ENCODE assay signal across 7 mouse cellular contexts in the genomic region with DNA sequence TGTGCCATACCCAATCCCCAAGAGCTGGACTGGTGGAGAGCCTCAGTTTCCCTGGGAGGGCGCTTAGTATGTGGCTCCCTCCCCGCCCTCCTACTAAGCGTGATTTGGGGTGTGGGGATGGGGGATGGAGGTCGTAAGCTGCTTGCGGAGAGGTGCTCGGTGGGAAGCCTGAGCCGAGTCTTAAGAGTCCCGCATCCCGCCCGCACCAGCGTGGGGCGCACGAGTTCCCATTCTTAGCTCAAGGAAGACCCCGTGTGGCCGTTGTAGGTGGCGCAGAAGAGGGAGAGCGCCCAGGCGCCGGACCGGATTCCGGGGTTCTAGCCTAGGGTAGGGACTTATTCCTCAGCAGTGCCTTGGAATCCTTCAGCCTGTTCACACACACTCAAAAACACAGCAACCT. TPM values are rescaled to one million over a fixed set of nuclear protein-coding genes. Genes with fewer than 3 reads are reported as not detected.
DNase-seq lines count a peak whose midpoint lies in the region; ATAC-seq and TF ChIP-seq lines count a peak whose summit lies in the region.

No protein-coding gene starts in this region.

- no peaks in the 10 kb centered on the region for H3K79me2 ChIP-seq in MEL (ENCODE audit: control insufficient read depth, insufficient read depth, low read length, poor library complexity)

- H3K27ac ChIP-seq in MEL (ENCODE audit: control insufficient read depth, low read depth, low read length), result no peak overlapping the region
- H3K27ac ChIP-seq in heart, embryonic 11.5 days (ENCODE audit: low read depth, low read length), result no peak overlapping the region
- H3K27ac ChIP-seq in kidney, postnatal 0 days, result no peak overlapping the region; the same call in 1 of the 2 replicates

- TF ChIP-seq POLR2A in MEL (IDR thresholded peaks at IDR 0.05; ENCODE audit: control insufficient read depth in 1 of 2, insufficient read depth in 1 of 2, low read depth in 1 of 2, low read length in 2 of 2, poor library complexity in 1 of 2), result no peak

- no peaks in the 10 kb centered on the region for H3K36me3 ChIP-seq in MEL (ENCODE audit: control insufficient read depth in 1 of 2, insufficient read depth in 2 of 2, low read length in 2 of 2)
- no peaks in the 10 kb centered on the region for H3K36me3 ChIP-seq in heart, embryonic 11.5 days (ENCODE audit: control insufficient read depth, insufficient read depth, low read length)
- no peaks in the 10 kb centered on the region for H3K36me3 ChIP-seq in kidney, postnatal 0 days (ENCODE audit: insufficient read depth, low read length)

- H3K4me1 ChIP-seq in MEL (ENCODE audit: control insufficient read depth in 1 of 2, insufficient read depth in 2 of 2, low read length in 2 of 2), result no peaks in the 10 kb centered on the region
- H3K4me1 ChIP-seq in heart, embryonic 11.5 days (ENCODE audit: control insufficient read depth, insufficient read depth, low read length), result no peaks in the 10 kb centered on the region; the same call in 1 of the 2 replicates
- peaks cover 8% of the 10 kb centered on the region; the same call in 1 of the 2 replicates for H3K4me1 ChIP-seq in kidney, postnatal 0 days (replicated peaks; ENCODE audit: insufficient read depth, low read length)

- peak; percentile 45 for TF ChIP-seq RAD21 in MEL (IDR thresholded peaks at IDR 0.05; ENCODE audit: low read depth, low read length)

- H3K9ac ChIP-seq in MEL (ENCODE audit: control insufficient read depth, low read depth, low read length, poor library complexity, severe bottlenecking), result peak overlapping the region; percentile 39
- no peak overlapping the region for H3K9ac ChIP-seq in heart, embryonic 11.5 days (ENCODE audit: low read depth, low read length)
- H3K9ac ChIP-seq in kidney, postnatal 0 days (ENCODE audit: low read depth, low read length), result peak overlapping the region; percentile 53; the same call in 1 of the 2 replicates

- TF ChIP-seq EP300 in MEL (IDR thresholded peaks at IDR 0.05; ENCODE audit: low read depth in 1 of 2, low read length in 2 of 2), result no peak

- peak; percentile 77 for DNase-seq in CD4-positive, CD25-positive, alpha-beta regulatory T cell, adult 2 months (ENCODE audit: low read depth, low spot score)
- peak; percentile 80 for DNase-seq in MEL (ENCODE audit: low read depth, low spot score)
- DNase-seq in embryo, embryonic 11 days, result peak; percentile 91
- peak; percentile 90 for DNase-seq in kidney, postnatal 0 days (ENCODE audit: low spot score)
- DNase-seq in lung, postnatal 10 days, result peak; percentile 83
- peak; percentile 64 for DNase-seq in retina, postnatal 7 days (ENCODE audit: low read depth, low spot score)

- WGBS in heart, embryonic 11.5 days (ENCODE audit: insufficient replicate concordance), result 1% methylated on average over 21 of the region's 21 CpGs
- WGBS in kidney, postnatal 0 days, result under 1% methylated on average over 21 of the region's 21 CpGs

- H3K9me3 ChIP-seq in MEL (replicated peaks; ENCODE audit: insufficient read depth, low read length), result no peaks in the 10 kb centered on the region
- H3K9me3 ChIP-seq in heart, embryonic 11.5 days (replicated peaks; ENCODE audit: control insufficient read depth, low read length), result no peaks in the 10 kb centered on the region
- no peaks in the 10 kb centered on the region for H3K9me3 ChIP-seq in kidney, postnatal 0 days (replicated peaks; ENCODE audit: low read length)

- H3K27me3 ChIP-seq in MEL (ENCODE audit: control insufficient read depth in 1 of 2, insufficient read depth in 2 of 2, low read length in 2 of 2), result peaks cover 0 to 1% of the 10 kb centered on the region in 2 experiments; a peak in 1 of 4 replicates
- H3K27me3 ChIP-seq in heart, embryonic 11.5 days (ENCODE audit: control insufficient read depth, insufficient read depth, low read length), result peaks cover 46% of the 10 kb centered on the region
- H3K27me3 ChIP-seq in kidney, postnatal 0 days (ENCODE audit: insufficient read depth, low read length), result no peaks in the 10 kb centered on the region

- peak overlapping the region; percentile 32 to 44 for H3K4me3 ChIP-seq in MEL (ENCODE audit: control insufficient read depth in 1 of 2, insufficient read depth in 1 of 2, low read depth in 2 of 2, low read length in 2 of 2)
- peak overlapping the region; percentile 44 for H3K4me3 ChIP-seq in heart, embryonic 11.5 days (ENCODE audit: low read depth, low read length)
- H3K4me3 ChIP-seq in kidney, postnatal 0 days (replicated peaks; ENCODE audit: low read depth, low read length), result peak overlapping the region; percentile 32

- ATAC-seq in heart, embryonic 11.5 days (replicated peaks; ENCODE audit: insufficient number of reproducible peaks, low FRiP score, low TSS enrichment), result 0 out of 2 replicates have a peak, but pooled peaks have one; percentile 12
- peak; percentile 26 for ATAC-seq in kidney, postnatal 0 days (replicated peaks; ENCODE audit: low FRiP score, low read depth)

- H3K4me2 ChIP-seq in heart, embryonic 11.5 days, result peak overlapping the region; percentile 70
- H3K4me2 ChIP-seq in kidney, postnatal 0 days (ENCODE audit: low read length), result peak overlapping the region; percentile 75

- peak; percentile 35 to 85 (median 80) for TF ChIP-seq CTCF in MEL (IDR thresholded peaks at IDR 0.05 in 2 of 3, conservative IDR thresholded peaks at IDR 0.05 in 1 of 3; ENCODE audit: control insufficient read depth in 1 of 3, insufficient read depth in 1 of 3, low read depth in 2 of 3, low read length in 3 of 3, poor library complexity in 1 of 3, severe bottlenecking in 1 of 3)
- TF ChIP-seq CTCF in kidney, postnatal 0 days (IDR thresholded peaks at IDR 0.05; ENCODE audit: low read depth), result peak; percentile 78

TF ChIP-seq in MEL, 35 proteins besides CTCF, POLR2A, EP300 and RAD21:
- TF ChIP-seq MAFK (IDR thresholded peaks at IDR 0.05; ENCODE audit: borderline replicate concordance, low read depth, low read length) (no peak), ZC3H11A (IDR thresholded peaks at IDR 0.05; ENCODE audit: low read depth, low read length) (peak; percentile 20; the same call in 1 of the 2 replicates), ELF1 (IDR thresholded peaks at IDR 0.05; ENCODE audit: low read depth, low read length) (no peak), SMC3 (IDR thresholded peaks at IDR 0.05; ENCODE audit: low read depth, low read length) (peak; percentile 60), MYB (IDR thresholded peaks at IDR 0.05; ENCODE audit: low read depth, low read length) (no peak)
TF ChIP-seq in MEL: peak in this region for 2.

RNA-seq across cellular contexts. Expression of a gene that starts 16.2 kb away (rescaled TPM):
- total RNA-seq in MEL (2012; rRNA removed), result 3.8 and 5.2 TPM in 2 replicates
- 1 to 10 TPM in 1 of 2 experiments, not detected in 1; 4.6 TPM for polyA plus RNA-seq in MEL (2012; ENCODE audit: insufficient read depth in 1 of 2, insufficient read length in 2 of 2, low read depth in 1 of 2, low replicate concordance in 2 of 2, missing spikeins in 1 of 2)
- 14.7 and 17.7 TPM in 2 replicates for polyA plus RNA-seq in heart, embryonic 11.5 days (2014; fragmentation: Nextera tagmentation; extraction: Ambion mirVana)
- 13.0 TPM in 2 replicates for polyA plus RNA-seq in kidney, postnatal 0 days (2015; fragmentation: Nextera tagmentation; extraction: Ambion mirVana)

RNA-seq across cellular contexts. Expression of a gene that starts 56.5 kb away (rescaled TPM):
- total RNA-seq in MEL (2012; rRNA removed), result 39.8 and 40.5 TPM in 2 replicates
- 10 to 100 TPM; 42.4 to 67.1 TPM for polyA plus RNA-seq in MEL (2012; ENCODE audit: insufficient read depth in 1 of 2, insufficient read length in 2 of 2, low read depth in 1 of 2, low replicate concordance in 2 of 2, missing spikeins in 1 of 2)
- polyA plus RNA-seq in heart, embryonic 11.5 days (2014; fragmentation: Nextera tagmentation; extraction: Ambion mirVana), result 139 and 146 TPM in 2 replicates
- 62.0 and 68.2 TPM in 2 replicates for polyA plus RNA-seq in kidney, postnatal 0 days (2015; fragmentation: Nextera tagmentation; extraction: Ambion mirVana)

RNA-seq across cellular contexts. Expression of a gene that starts 57.1 kb away (rescaled TPM):
- total RNA-seq in MEL (2012; rRNA removed), result 322 and 402 TPM in 2 replicates
- polyA plus RNA-seq in MEL (2012; ENCODE audit: insufficient read depth in 1 of 2, insufficient read length in 2 of 2, low read depth in 1 of 2, low replicate concordance in 2 of 2, missing spikeins in 1 of 2), result 100 to 1,000 TPM in 1 of 2 experiments, not detected in 1; 900 TPM
- polyA plus RNA-seq in heart, embryonic 11.5 days (2014; fragmentation: Nextera tagmentation; extraction: Ambion mirVana), result 572 and 590 TPM in 2 replicates
- polyA plus RNA-seq in kidney, postnatal 0 days (2015; fragmentation: Nextera tagmentation; extraction: Ambion mirVana), result 705 and 720 TPM in 2 replicates
